Mouse (Mus musculus): ENCODE data around the gene Cdca3. TPM values are rescaled to one million over a fixed set of nuclear protein-coding genes. Genes with fewer than 3 reads are reported as not detected.
A peak's percentile ranks its signal among the peaks of the same experiment; 100 is the strongest.
"Not testable (repeated sequence)": the region's sequence is repeated elsewhere in the genome, so short reads cannot be mapped to it uniquely, and the experiment has no call there.

The Cdca3 gene
- polyA plus RNA-seq, 1 experiment from 2014 or later, result 202 TPM

DNA sequence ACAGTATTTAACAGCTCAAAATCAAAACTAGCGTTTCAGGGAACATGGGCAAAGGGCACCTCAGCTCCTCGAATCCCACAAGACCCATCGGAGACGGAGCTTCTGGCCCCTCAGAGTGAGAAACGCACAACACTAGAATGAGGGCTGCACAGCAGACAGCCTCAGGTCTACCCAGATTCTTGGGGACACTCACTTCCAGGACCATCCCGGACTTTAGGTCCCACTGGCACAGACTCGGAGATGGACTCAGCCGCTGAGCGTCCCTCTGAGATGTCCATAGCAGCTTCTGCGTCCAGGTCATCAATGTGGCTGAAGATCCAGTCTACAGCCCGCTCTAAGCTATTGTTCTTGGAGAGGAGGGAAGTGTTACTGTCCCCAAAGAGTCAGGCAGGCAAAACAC lies 12.2 kb upstream of the Cdca3 start:
- no peak overlapping the region for H3K27ac ChIP-seq
- H3K27me3 ChIP-seq, result no peaks in the 10 kb centered on the region
- peaks cover 75% of the 10 kb centered on the region for H3K36me3 ChIP-seq
- peaks cover 32% of the 10 kb centered on the region for H3K4me1 ChIP-seq (replicated peaks)
- WGBS (ENCODE audit: insufficient replicate concordance), result 82% methylated on average over 11 of the region's 11 CpGs
- no peak overlapping the region for H3K4me2 ChIP-seq
- no peak overlapping the region; the same call in 1 of the 2 replicates for H3K9ac ChIP-seq
- H3K4me3 ChIP-seq (replicated peaks), result no peak overlapping the region
- no peaks in the 10 kb centered on the region for H3K9me3 ChIP-seq (replicated peaks)
- no peak for DNase-seq
- ATAC-seq (ENCODE audit: low read depth), result no peak

DNA sequence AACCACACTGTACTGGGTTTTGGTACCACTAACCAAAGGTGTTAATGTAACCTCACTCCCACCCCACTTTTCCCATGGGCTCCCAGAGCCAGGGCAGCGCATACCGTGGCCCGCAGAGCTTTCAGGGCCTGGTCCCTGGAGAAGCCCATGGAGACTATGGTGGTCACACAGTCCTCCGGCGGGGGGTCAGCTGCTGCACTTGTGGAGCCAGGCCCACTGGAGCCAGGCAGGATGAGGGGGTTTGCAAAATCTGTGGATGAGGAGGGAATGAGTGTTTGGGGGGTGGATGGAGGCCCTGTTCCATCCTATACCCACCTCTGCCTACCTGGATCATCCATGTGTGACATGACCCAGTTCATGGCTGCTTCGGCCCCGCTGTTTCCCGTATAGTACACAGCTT lies 11.8 kb upstream of the Cdca3 start:
- 90% methylated on average over 8 of the region's 8 CpGs for WGBS (ENCODE audit: insufficient replicate concordance)
- H3K27ac ChIP-seq, result no peak overlapping the region
- H3K4me3 ChIP-seq (replicated peaks), result no peak overlapping the region
- no peak for DNase-seq
- H3K9me3 ChIP-seq (replicated peaks), result no peaks in the 10 kb centered on the region
- peaks cover 75% of the 10 kb centered on the region for H3K36me3 ChIP-seq
- no peak overlapping the region for H3K4me2 ChIP-seq
- H3K27me3 ChIP-seq, result no peaks in the 10 kb centered on the region
- ATAC-seq (ENCODE audit: low read depth), result no peak
- no peak overlapping the region; the same call in 1 of the 2 replicates for H3K9ac ChIP-seq
- peaks cover 28% of the 10 kb centered on the region for H3K4me1 ChIP-seq (replicated peaks)

DNA sequence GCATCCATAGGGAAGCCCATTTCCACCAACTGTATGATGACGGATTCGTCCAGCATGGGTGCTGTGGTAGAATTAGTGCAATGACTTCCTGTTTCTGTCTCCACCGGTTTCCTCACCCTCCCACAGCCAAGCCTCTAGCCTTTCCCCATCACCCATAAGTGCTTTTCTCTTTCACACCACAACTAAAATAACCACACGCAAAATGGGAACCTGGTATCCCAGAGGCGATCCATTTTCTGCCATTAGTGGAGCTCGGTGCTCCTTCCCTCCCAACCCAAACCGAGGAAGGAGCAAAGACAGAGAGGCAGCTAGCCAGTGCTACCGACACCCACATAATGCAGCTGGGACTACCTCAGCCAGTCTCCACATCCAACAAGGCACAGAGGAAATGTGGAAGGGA lies 11.4 kb upstream of the Cdca3 start:
- Histone ChIP-seq H3K9ac (no peak overlapping the region), H3K4me1 (replicated peaks) (peaks cover 24% of the 10 kb centered on the region), H3K4me2 (no peak overlapping the region), H3K9me3 (replicated peaks) (no peaks in the 10 kb centered on the region), H3K36me3 (peaks cover 77% of the 10 kb centered on the region), H3K27me3 (no peaks in the 10 kb centered on the region), H3K4me3 (replicated peaks) (no peak overlapping the region), H3K27ac (no peak overlapping the region)
- no peak for DNase-seq
- no peak for ATAC-seq (ENCODE audit: low read depth)
- 59% methylated on average over 8 of the region's 8 CpGs for WGBS (ENCODE audit: insufficient replicate concordance)

DNA sequence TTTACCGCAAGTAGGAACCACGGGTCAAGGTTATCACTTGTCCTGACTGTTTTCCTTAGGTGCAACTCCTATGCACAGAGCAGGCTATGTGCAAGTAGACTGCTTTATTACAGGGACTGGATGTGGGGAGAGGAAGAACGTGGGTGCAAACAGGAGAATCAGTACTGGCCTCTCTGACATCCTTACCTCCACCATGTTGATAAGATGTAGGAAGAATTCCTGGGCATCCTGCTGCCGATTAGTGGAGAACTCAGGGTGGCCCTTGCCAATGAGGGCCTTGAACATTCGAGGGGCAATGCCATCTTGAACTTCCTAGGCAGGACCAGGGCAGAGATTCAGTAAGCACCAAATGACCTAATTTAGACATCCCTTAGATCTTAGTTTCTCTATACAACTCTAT lies 8.5 kb upstream of the Cdca3 start:
- Histone ChIP-seq H3K9me3 (replicated peaks) (no peaks in the 10 kb centered on the region), H3K36me3 (peaks cover 100% of the 10 kb centered on the region), H3K4me1 (replicated peaks) (0 out of 2 replicates have a peak, but pooled peaks cover 4% of the 10 kb centered on the region), H3K4me3 (replicated peaks) (no peak overlapping the region), H3K9ac (no peak overlapping the region), H3K4me2 (no peak overlapping the region), H3K27me3 (no peaks in the 10 kb centered on the region), H3K27ac (no peak overlapping the region)
- ATAC-seq (ENCODE audit: low read depth) (no peak), DNase-seq (no peak)
- 82% methylated on average over 5 of the region's 5 CpGs for whole genome bisulfite sequencing (ENCODE audit: insufficient replicate concordance)

DNA sequence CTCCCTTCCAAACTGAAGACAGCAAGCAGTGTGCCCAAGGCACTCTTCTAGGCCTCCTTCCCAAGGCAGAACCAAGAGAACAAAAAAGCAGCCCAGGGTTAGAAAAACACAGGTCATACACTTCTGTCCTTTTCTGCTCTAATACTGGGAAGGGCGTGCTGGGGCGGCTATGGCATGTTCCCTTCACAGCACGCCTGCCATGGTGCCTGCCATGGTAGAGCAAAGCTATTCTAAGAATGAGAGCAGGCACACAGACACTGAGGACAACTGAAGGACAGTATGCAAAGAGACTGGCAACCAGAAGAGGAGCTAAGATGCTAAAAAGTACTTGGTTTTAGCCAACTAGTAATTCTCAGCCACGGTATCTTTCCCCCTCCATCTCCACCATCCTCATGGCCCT lies 7.3 kb upstream of the Cdca3 start:
- H3K9me3 ChIP-seq (replicated peaks), result no peaks in the 10 kb centered on the region
- no peak overlapping the region for H3K27ac ChIP-seq
- H3K9ac ChIP-seq, result no peak overlapping the region
- 88% methylated on average over 4 of the region's 4 CpGs for WGBS (ENCODE audit: insufficient replicate concordance)
- H3K4me1 ChIP-seq (replicated peaks), result peaks cover 7% of the 10 kb centered on the region
- no peak overlapping the region for H3K4me2 ChIP-seq
- H3K36me3 ChIP-seq, result peaks cover 93% of the 10 kb centered on the region
- DNase-seq (no peak), ATAC-seq (ENCODE audit: low read depth) (no peak)
- H3K27me3 ChIP-seq, result no peaks in the 10 kb centered on the region
- no peak overlapping the region for H3K4me3 ChIP-seq (replicated peaks)

DNA sequence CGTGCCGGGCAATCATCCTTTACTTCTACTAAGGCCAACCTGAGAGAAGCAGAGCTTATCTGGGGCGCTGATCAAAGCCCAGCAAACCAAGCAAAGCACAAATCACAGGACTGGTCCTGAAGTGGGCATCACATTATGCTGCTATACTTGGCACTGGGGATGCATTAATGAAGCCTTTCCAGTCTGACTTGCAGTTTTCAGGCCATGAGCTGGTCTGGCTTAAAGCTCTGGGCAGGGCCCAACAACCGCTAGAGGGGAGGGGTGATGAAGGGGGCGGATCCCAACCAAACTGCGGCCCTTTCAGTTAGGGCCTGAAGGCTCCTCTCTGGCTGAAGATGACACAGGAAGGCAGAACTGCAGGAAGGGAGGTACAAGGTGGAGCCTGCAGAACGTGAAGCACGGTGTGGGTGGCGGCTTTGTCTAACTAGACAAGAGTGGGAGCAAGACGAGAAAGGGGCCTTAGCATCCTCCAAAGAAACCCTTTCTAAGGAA lies 1.2 kb upstream of the Cdca3 start:
- DNase-seq (peak; percentile 58), ATAC-seq (ENCODE audit: low read depth) (no peak)
- Histone ChIP-seq H3K4me3 (replicated peaks) (peak overlapping the region; percentile 98), H3K9ac (peak overlapping the region; percentile 78), H3K27ac (peak overlapping the region; percentile 69), H3K4me2 (peak overlapping the region; percentile 92), H3K4me1 (replicated peaks) (peaks cover 43% of the 10 kb centered on the region), H3K36me3 (peaks cover 58% of the 10 kb centered on the region), H3K9me3 (replicated peaks) (no peaks in the 10 kb centered on the region), H3K27me3 (no peaks in the 10 kb centered on the region)
- WGBS (ENCODE audit: insufficient replicate concordance), result 18% methylated on average over 10 of the region's 10 CpGs

DNA sequence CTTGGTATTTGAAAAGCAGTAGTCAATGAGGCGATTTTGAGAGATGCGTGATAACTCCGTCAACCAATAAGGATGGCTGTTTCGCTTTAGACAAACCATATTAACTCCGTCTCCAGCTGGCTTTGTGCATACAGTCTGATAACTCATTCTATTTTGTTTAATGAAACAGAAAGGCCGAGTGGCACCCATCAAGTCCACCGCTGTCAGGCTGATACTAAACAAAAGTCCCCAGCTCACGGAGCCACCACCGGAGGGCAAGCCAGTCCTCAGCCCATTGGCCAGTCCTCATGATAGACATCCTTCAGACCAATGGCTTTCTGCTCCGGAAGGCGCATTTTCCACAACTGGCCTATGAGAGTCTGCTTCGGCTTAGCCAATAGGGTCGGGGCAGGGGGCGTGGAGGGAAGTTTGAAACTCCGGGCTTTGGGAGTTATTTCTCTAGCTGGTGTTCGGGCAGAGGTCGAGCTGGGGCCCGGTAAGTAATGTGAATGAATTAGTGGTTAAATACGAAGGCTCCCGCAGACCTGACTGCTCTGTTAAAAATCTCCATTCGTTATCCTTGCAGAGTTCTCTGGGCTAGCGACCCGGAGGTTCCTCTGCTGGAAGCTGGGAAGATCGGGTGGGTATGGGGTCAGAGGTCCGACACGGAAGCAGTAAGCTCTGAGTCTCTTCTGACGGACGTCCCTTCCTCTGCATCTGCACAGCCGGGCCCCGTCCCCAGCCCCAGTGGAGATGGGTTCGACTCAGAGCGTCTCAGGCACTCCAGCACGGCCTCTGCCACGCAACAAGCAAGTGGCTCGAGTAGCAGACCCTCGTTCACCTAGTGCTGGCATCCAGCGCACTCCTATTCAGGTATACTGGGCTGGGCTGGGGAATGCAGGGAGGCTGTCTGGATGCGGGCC lies 703 bp downstream of the Cdca3 start:
- ATAC-seq (ENCODE audit: low read depth) (peak; percentile 76), DNase-seq (peak; percentile 92)
- H3K27ac ChIP-seq, result peak overlapping the region; percentile 91
- under 1% methylated on average over 38 of the region's 38 CpGs for WGBS (ENCODE audit: insufficient replicate concordance)
- no peaks in the 10 kb centered on the region for H3K27me3 ChIP-seq
- peak overlapping the region; percentile 79 for H3K4me2 ChIP-seq
- peaks cover 58% of the 10 kb centered on the region for H3K36me3 ChIP-seq
- peaks cover 47% of the 10 kb centered on the region for H3K4me1 ChIP-seq (replicated peaks)
- peak overlapping the region; percentile 98 for H3K4me3 ChIP-seq (replicated peaks)
- peak overlapping the region; percentile 97 for H3K9ac ChIP-seq
- H3K9me3 ChIP-seq (replicated peaks), result no peaks in the 10 kb centered on the region

DNA sequence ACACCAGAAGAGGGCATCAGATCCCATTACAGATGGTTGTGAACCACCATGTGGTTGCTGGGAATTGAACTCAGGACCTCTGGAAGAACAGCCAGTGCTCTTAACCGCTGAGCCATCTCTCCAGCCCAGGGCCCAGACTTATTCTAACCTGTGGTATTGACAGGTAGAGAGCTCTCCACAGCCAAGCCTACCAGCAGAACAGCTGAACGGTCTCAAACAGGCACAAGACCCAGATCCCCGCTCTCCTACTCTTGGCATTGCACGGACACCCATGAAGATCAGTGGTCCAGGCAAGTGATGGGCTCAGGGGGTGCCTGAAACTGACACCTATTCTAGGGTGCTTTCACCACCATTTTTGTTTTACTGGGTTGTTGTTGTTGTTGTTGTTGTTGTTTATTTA lies 1.9 kb downstream of the Cdca3 start:
- DNase-seq; H3K27me3 ChIP-seq; H3K9me3 ChIP-seq (replicated peaks); ATAC-seq (ENCODE audit: low read depth): not testable (repeated sequence)
- peak overlapping the region; percentile 79 for H3K4me2 ChIP-seq
- peaks cover 55% of the 10 kb centered on the region for H3K36me3 ChIP-seq
- peak overlapping the region; percentile 91; the same call in 1 of the 2 replicates for H3K27ac ChIP-seq
- H3K4me3 ChIP-seq (replicated peaks), result peak overlapping the region; percentile 98
- peak overlapping the region; percentile 97 for H3K9ac ChIP-seq
- 86% methylated on average over 4 of the region's 4 CpGs for WGBS (ENCODE audit: insufficient replicate concordance)
- peaks cover 55% of the 10 kb centered on the region for H3K4me1 ChIP-seq (replicated peaks)

DNA sequence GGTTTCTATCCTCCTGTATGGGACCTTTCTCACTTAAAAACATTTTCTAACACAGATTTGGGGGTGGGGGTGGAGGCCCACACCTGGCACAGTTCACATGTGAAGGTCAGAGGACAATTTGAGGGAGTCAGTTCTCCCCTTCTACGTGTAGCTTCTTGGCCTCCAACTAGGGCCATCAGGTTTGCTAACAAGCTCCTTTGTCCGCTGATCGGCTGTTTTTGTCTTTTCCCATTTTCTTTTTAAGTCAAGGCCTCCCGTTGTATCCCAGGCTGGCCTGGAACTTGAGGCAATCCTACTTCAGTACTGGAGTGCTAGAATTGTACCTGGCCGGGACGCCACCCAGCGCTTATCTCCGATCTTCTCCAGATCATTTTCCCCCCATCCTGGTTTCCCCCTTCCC lies 2.3 kb downstream of the Cdca3 start:
- Histone ChIP-seq H3K4me1 (replicated peaks) (peaks cover 54% of the 10 kb centered on the region), H3K4me3 (replicated peaks) (peak overlapping the region; percentile 98), H3K36me3 (peaks cover 53% of the 10 kb centered on the region), H3K27ac (no peak overlapping the region), H3K9me3 (replicated peaks) (no peaks in the 10 kb centered on the region), H3K4me2 (peak overlapping the region; percentile 79), H3K9ac (peak overlapping the region; percentile 97), H3K27me3 (no peaks in the 10 kb centered on the region)
- ATAC-seq (ENCODE audit: low read depth) (no peak), DNase-seq (no peak)
- 92% methylated on average over 8 of the region's 8 CpGs for WGBS (ENCODE audit: insufficient replicate concordance)

DNA sequence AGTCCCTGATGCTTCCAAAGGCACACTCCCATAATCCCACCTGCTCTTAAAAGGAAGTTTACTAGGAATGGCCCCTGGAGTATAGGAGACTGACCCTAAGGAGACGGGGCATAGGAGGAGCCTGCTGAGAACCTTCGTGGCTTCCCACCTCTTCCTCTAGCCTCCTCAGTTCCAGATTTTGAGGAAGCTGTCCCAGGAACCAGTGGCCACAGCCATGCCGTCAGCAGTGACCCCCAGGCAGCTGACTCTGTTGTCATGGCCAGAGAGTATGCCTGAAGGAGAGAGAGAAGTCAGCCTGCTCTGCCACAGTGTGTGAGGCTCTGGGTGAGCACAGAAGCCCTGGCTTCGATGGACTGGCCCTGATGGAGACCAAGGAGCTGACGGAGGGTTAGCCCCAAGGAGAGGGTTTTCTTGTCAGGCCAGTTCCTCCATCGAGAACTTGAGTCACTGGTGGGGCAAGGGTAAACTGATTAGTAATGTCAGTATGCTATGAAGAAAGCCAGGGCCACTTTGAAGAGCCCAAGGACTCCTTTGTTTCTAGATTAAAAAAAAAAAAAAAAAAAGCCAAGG lies 5.2 kb downstream of the Cdca3 start:
- H3K4me1 ChIP-seq (replicated peaks), result peaks cover 37% of the 10 kb centered on the region
- H3K27me3 ChIP-seq, result peaks cover 7% of the 10 kb centered on the region
- DNase-seq (no peak), ATAC-seq (ENCODE audit: low read depth) (no peak)
- H3K4me3 ChIP-seq (replicated peaks), result no peak overlapping the region
- no peaks in the 10 kb centered on the region for H3K9me3 ChIP-seq (replicated peaks)
- H3K36me3 ChIP-seq, result peaks cover 47% of the 10 kb centered on the region
- no peak overlapping the region; the same call in 1 of the 2 replicates for H3K27ac ChIP-seq
- no peak overlapping the region for H3K9ac ChIP-seq
- WGBS (ENCODE audit: insufficient replicate concordance), result 71% methylated on average over 6 of the region's 6 CpGs
- H3K4me2 ChIP-seq, result no peak overlapping the region

DNA sequence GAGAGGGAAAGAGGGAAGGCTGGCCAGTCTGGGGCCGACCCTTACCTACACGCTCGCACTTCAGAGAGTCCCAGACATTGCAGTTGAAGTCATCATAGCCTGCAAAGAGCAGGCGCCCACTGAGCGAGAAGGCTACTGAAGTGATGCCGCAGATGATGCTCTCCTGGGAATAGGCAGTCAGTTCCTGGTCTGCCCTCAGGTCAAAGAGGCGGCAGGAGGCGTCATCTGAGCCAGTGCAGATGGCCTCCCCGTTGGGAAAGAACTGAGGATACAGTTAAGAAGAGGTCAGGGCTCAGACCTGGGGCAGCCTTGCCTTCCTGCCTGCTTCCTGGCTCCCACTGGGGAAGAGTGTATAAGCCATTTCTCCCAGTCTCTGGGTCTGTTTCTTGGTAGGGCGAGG lies 6.2 kb downstream of the Cdca3 start:
- H3K36me3 ChIP-seq, result peaks cover 47% of the 10 kb centered on the region
- no peak overlapping the region for H3K4me3 ChIP-seq (replicated peaks)
- ATAC-seq (ENCODE audit: low read depth), result no peak
- H3K27me3 ChIP-seq, result peaks cover 11% of the 10 kb centered on the region
- no peak overlapping the region for H3K9ac ChIP-seq
- no peak for DNase-seq
- peaks cover 42% of the 10 kb centered on the region for H3K4me1 ChIP-seq (replicated peaks)
- no peaks in the 10 kb centered on the region for H3K9me3 ChIP-seq (replicated peaks)
- 87% methylated on average over 10 of the region's 10 CpGs for WGBS (ENCODE audit: insufficient replicate concordance)
- no peak overlapping the region for H3K4me2 ChIP-seq
- H3K27ac ChIP-seq, result no peak overlapping the region
